Mouse (Mus musculus) megakaryocyte, embryonic 14.5 days (primary cell): ENCODE results near the gene Meis1.

Source experiments
- FLI1 ChIP-seq: IDR thresholded peaks from 2 replicates; pipeline ENCODE4 v1.6.1; 2012; ENCODE audit warnings: low read length, inconsistent platforms, mixed read lengths
- GATA1 ChIP-seq: IDR thresholded peaks from 3 replicates; pipeline ENCODE4 v1.6.1; 2012; ENCODE audit warnings: mixed read lengths, low read length, inconsistent platforms, borderline replicate concordance

GRCm38 (mm10) chr11:18906866-18907265 lies 111.9 kb downstream of the Meis1 start:
- TF ChIP-seq GATA1, result no peak
- TF ChIP-seq FLI1, result no peak
